Mouse (Mus musculus): ENCODE results near the gene Asdurf. TPM values are rescaled to one million over a fixed set of nuclear protein-coding genes. Genes with fewer than 3 reads are reported as not detected.
"Not testable (repeated sequence)": the region's sequence is repeated elsewhere in the genome, so short reads cannot be mapped to it uniquely, and the experiment has no call there.

Asdurf gene
- total RNA-seq (2018; cell fraction: chromatin; rRNA removed): 10 to 100 TPM in 1 of 26 experiments, not detected in 25; 14.2 TPM
- total RNA-seq (2018; cell fraction: cytosol; rRNA removed): not detected
- not detected for total RNA-seq (2018; cell fraction: nucleus; rRNA removed)
- polyA plus RNA-seq (2018): 292 TPM in 1 of 3 replicates, not detected in the others

GRCm38 (mm10) chr1:53352327-53353261 is at the start of gene Asdurf, which contains the start of the genes Gm28551 and Asnsd1:
Gene Asdurf, minus strand, starts transcription at chr1:53352619.
Gene Gm28551, minus strand, starts transcription at chr1:53352667.
Gene Asnsd1, minus strand, starts transcription at chr1:53352752.
- peak within 1 kb of the TSS; percentile 62 for H3K4me3 ChIP-seq (ENCODE audit: inconsistent target)
- H3K36me3 ChIP-seq (ENCODE audit: inconsistent target): peaks cover 8% of the 10 kb centered on the region; the same call in 1 of the 2 replicates
- no peak within 1 kb of the TSS for H3K27ac ChIP-seq
- H3K79me2 ChIP-seq (ENCODE audit: inconsistent target): peaks cover 20% of the 10 kb centered on the region
- WGBS (ENCODE audit: missing documents): 1% methylated on average over 40 of the region's 44 CpGs

- 60% methylated on average over 20 of the region's 21 CpGs for WGBS (ENCODE audit: missing documents)
- not testable (repeated sequence) for H3K27ac ChIP-seq; H3K4me3 ChIP-seq (ENCODE audit: inconsistent target); H3K79me2 ChIP-seq (ENCODE audit: inconsistent target); H3K36me3 ChIP-seq (ENCODE audit: inconsistent target)
These were observed 41.7 kb upstream of the Asdurf start for GRCm38 (mm10) chr1:53393936-53394760.

- no peaks in the 10 kb centered on the region for H3K36me3 ChIP-seq (ENCODE audit: inconsistent target)
- no peak overlapping the region for H3K27ac ChIP-seq
- 97% methylated on average over 13 of the region's 14 CpGs for WGBS (ENCODE audit: missing documents)
- no peaks in the 10 kb centered on the region for H3K79me2 ChIP-seq (ENCODE audit: inconsistent target)
- no peak overlapping the region for H3K4me3 ChIP-seq (ENCODE audit: inconsistent target)
These were observed 36.3 kb upstream of the Asdurf start for GRCm38 (mm10) chr1:53388762-53389161.

GRCm38 (mm10) chr1:53384085-53384688 is 31.8 kb upstream of the Asdurf start:
- Histone ChIP-seq H3K36me3 (ENCODE audit: inconsistent target) (no peaks in the 10 kb centered on the region), H3K4me3 (ENCODE audit: inconsistent target) (no peak overlapping the region), H3K27ac (no peak overlapping the region), H3K79me2 (ENCODE audit: inconsistent target) (no peaks in the 10 kb centered on the region)
- 96% methylated on average over 6 of the region's 6 CpGs for WGBS (ENCODE audit: missing documents)

DNA sequence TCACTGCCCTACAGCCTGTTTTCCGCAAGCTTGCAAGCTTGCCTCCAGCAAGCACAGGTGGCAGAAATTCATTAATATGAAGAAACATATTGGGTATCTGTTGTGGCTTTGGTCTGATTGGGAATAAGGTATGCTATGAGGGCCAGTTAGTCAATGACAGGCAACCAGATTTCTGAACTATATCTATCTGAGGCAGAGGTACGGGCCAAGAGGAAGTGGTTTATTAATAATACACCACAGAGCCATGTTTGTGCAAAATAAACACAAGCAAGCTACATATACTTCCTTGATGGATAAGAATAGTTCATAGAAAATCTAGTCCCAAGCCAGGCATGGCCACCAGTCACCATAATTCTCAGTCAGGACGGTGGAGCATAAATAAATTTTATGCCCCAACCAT is 25.3 kb upstream of the Asdurf start:
- no peak overlapping the region for H3K4me3 ChIP-seq (ENCODE audit: inconsistent target)
- 64% methylated on average over 3 of the region's 3 CpGs for WGBS (ENCODE audit: missing documents)
- no peak overlapping the region for H3K27ac ChIP-seq
- H3K36me3 ChIP-seq (ENCODE audit: inconsistent target): no peaks in the 10 kb centered on the region
- H3K79me2 ChIP-seq (ENCODE audit: inconsistent target): no peaks in the 10 kb centered on the region

DNA sequence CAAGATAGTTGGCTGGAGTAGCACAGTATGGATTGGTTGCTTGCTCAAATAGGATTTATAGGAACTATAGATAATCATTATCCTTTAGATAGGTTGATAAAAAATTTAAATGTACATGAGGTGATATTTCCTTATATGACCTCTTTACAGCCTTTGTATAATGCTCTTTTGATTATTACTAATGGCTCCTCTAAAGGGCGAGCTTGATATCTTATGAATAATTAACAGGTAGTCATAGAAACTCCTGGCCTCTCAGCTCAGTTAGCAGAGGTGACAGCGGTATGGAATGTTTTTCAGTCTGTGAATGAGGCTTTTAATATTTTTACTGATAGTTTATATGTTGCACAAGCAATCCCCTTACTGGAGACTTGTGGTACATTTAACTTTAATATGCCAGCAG is 23.5 kb upstream of the Asdurf start:
- not testable (repeated sequence) for H3K36me3 ChIP-seq (ENCODE audit: inconsistent target); H3K79me2 ChIP-seq (ENCODE audit: inconsistent target); H3K27ac ChIP-seq; H3K4me3 ChIP-seq (ENCODE audit: inconsistent target)
- 89% methylated on average over 2 of the region's 2 CpGs for WGBS (ENCODE audit: missing documents)

GRCm38 (mm10) chr1:53358988-53359387 is 6.6 kb upstream of the Asdurf start:
- Histone ChIP-seq H3K36me3 (ENCODE audit: inconsistent target) (no peaks in the 10 kb centered on the region), H3K4me3 (ENCODE audit: inconsistent target) (no peak overlapping the region), H3K79me2 (ENCODE audit: inconsistent target) (no peaks in the 10 kb centered on the region), H3K27ac (no peak overlapping the region)

DNA sequence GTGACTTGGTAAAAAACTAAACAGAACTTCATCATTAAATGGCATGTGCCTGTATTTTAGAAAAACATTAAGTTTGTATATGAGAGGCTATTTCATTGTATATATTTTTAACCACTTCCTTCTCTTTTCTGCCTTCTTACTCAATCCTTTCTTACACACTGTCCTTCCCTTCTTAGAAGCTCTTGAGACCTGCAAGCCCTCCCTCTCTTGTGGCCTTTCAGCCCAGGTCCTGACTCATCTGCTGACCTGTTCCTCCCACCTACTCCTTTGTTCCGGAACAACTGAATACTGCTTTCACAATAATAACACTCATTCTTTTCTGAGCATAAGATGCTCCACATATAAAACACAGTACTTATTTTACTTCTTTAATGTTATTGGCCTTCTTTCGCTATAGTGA is 11.3 kb downstream of the Asdurf start:
- no peak overlapping the region for H3K27ac ChIP-seq
- peaks cover 26% of the 10 kb centered on the region; the same call in 1 of the 2 replicates for H3K36me3 ChIP-seq (ENCODE audit: inconsistent target)
- H3K79me2 ChIP-seq (ENCODE audit: inconsistent target): no peaks in the 10 kb centered on the region
- no peak overlapping the region for H3K4me3 ChIP-seq (ENCODE audit: inconsistent target)
- WGBS (ENCODE audit: missing documents): 77% methylated on average over 2 of the region's 2 CpGs

- not testable (repeated sequence) for H3K27ac ChIP-seq
These were observed 15.0 kb downstream of the Asdurf start for GRCm38 (mm10) chr1:53337403-53337802.

DNA sequence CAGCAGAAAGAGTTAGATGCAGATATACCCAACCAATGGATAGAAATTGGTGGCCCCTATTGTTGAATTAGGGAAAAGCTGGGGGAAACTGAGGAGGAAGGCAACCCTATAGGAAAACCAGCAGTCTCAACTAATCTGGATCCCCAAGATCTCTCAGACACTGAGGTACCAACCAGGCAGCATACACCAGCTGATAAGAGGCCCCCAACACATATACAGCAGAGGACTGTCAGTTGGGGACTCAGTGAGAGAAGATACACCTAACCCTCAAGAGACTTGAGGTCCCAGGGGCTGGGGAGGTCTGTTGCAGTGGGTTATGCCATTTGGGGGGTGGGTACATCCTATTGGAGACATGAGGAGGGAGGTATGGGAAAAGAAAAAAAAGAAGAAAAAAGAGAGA is 17.0 kb downstream of the Asdurf start:
- Histone ChIP-seq H3K27ac (no peak overlapping the region), H3K4me3 (ENCODE audit: inconsistent target) (no peak overlapping the region), H3K36me3 (ENCODE audit: inconsistent target) (no peaks in the 10 kb centered on the region), H3K79me2 (ENCODE audit: inconsistent target) (no peaks in the 10 kb centered on the region)

More at GRCm38 (mm10) chr1:53337403-53337802, 15.0 kb downstream of the Asdurf start:
- H3K36me3 ChIP-seq (ENCODE audit: inconsistent target); H3K4me3 ChIP-seq (ENCODE audit: inconsistent target); H3K79me2 ChIP-seq (ENCODE audit: inconsistent target): not testable (repeated sequence)
- 100% methylated on average over 1 of the region's 2 CpGs for WGBS (ENCODE audit: missing documents)

GRCm38 (mm10) chr1:53333527-53333926 is 18.9 kb downstream of the Asdurf start:
- 62% methylated on average over 5 of the region's 5 CpGs for WGBS (ENCODE audit: missing documents)
- not testable (repeated sequence) for H3K36me3 ChIP-seq (ENCODE audit: inconsistent target); H3K79me2 ChIP-seq (ENCODE audit: inconsistent target); H3K4me3 ChIP-seq (ENCODE audit: inconsistent target); H3K27ac ChIP-seq

DNA sequence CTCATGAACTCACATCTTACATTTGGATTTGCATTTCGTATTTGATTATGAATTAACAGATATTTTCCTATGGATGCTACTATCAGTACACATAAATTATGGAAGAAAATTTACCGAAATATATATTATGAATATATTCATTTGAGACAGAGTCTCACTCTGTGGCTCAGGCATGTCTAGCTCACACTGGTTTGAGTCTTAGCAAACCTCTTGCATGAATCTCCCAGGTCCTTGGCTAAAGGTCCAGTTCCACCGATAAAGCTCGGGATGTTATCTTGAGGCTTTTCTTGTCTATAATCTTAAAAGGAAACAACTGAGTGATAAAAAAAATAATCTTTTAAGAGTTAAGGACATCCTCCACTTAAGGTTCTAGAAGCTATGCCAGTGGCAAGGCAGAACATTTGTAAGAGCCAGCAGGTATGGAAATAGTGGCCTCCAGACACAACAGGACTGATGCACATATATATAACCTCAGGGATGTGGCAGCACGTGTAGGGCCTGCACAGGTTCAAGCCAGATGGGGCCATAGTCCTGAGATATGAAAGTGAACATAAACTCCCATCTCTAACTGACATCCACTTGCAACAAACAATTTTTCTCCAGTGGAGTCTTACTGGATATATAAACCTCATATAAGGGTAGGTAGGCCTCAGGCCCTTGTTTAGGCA is 27.5 kb downstream of the Asdurf start:
- WGBS (ENCODE audit: missing documents): 96% methylated on average over 5 of the region's 5 CpGs
- no peak overlapping the region for H3K27ac ChIP-seq
- no peaks in the 10 kb centered on the region for H3K79me2 ChIP-seq (ENCODE audit: inconsistent target)
- H3K4me3 ChIP-seq (ENCODE audit: inconsistent target): no peak overlapping the region
- H3K36me3 ChIP-seq (ENCODE audit: inconsistent target): no peaks in the 10 kb centered on the region

DNA sequence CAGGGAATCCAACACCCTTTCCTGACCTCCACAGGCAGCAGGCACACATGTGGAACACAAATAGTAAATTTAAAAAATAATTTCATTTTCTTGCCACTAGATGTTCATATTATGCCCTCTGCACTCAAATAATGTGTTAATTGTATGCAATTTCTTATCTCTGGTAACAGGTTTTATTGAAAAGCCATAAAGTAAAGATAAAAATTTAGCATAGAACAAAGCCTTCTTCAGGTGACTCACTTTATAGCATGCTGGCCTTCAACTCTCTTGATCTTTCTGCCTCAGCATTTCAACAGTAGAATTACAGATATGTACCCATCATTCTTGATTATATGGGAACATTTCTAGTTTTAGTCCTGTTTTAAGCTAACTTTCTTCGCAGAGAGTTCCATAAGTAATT is 28.1 kb downstream of the Asdurf start:
- Histone ChIP-seq H3K36me3 (ENCODE audit: inconsistent target) (no peaks in the 10 kb centered on the region), H3K27ac (no peak overlapping the region), H3K4me3 (ENCODE audit: inconsistent target) (no peak overlapping the region), H3K79me2 (ENCODE audit: inconsistent target) (no peaks in the 10 kb centered on the region)
- 100% methylated on average over 1 of the region's 1 CpGs for WGBS (ENCODE audit: missing documents)

DNA sequence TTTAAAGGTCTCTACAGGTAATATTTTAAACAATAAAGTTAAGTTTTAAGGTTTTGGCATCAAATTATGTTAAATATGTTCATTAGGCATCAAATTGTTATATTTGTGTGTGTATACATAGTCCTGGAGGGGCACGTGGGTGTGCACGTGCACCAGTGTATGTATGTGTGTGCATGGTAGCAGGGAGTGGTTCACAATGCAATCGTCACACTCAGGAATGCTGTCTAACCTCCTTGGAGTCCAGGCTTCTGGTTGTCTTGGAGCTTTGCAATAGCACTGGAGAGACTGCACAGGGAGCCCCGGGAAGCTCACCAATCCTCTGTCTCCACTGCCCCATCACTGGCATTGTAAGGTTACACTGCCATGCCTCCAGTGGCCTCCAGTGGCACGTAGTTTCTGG is 29.2 kb downstream of the Asdurf start:
- 93% methylated on average over 5 of the region's 5 CpGs for WGBS (ENCODE audit: missing documents)
- no peaks in the 10 kb centered on the region for H3K36me3 ChIP-seq (ENCODE audit: inconsistent target)

More for the DNA sequence above, 29.2 kb downstream of the Asdurf start:
- no peaks in the 10 kb centered on the region for H3K79me2 ChIP-seq (ENCODE audit: inconsistent target)
- H3K27ac ChIP-seq: no peak overlapping the region
- H3K4me3 ChIP-seq (ENCODE audit: inconsistent target): no peak overlapping the region
